Mouse (Mus musculus) adrenal gland, adult 18-20 months (tissue): ENCODE results near the gene Chrm1. TPM values are rescaled to one million over a fixed set of nuclear protein-coding genes. Genes with fewer than 3 reads are reported as not detected.

ENCODE experiments used
- total RNA-seq, 2 experiments: library from RNA; stranded (reverse); gene quantifications; 1 replicate in 1 of 2; 2 replicates in 1 of 2; pipeline ENCODE4 v1.2.3; 2021

The Chrm1 gene
- total RNA-seq, 2 experiments from 2014 or later = 0.60 to 1.5 TPM

Other genes starting within 250 kb of the Chrm1 start
- under 1 TPM; 0.16 to 0.33 TPM for gene Slc22a8, start 72.5 kb upstream of the Chrm1 start, total RNA-seq
- under 1 TPM in 1 of 2 experiments, not detected in 1; 0.17 TPM for gene Slc22a6, start 45.8 kb upstream of the Chrm1 start, total RNA-seq
- 100 to 1,000 TPM; 373 to 425 TPM for gene Slc3a2, start 59.6 kb downstream of the Chrm1 start, total RNA-seq
- gene Wdr74, start 72.0 kb downstream of the Chrm1 start, total RNA-seq = 10 to 100 TPM; 62.4 to 66.2 TPM
- 1 to 10 TPM; 2.0 to 2.3 TPM for gene 1700092M07Rik, start 76.9 kb downstream of the Chrm1 start, total RNA-seq
- 100 to 1,000 TPM in 1 of 2 experiments, 10 to 100 TPM in 1; 78.2 to 103 TPM for gene Stx5a, start 77.6 kb downstream of the Chrm1 start, total RNA-seq
- gene Nxf1, start 93.3 kb downstream of the Chrm1 start, total RNA-seq = 100 to 1,000 TPM; 127 to 144 TPM
- 100 to 1,000 TPM; 114 to 116 TPM for gene Tmem223, start 107.2 kb downstream of the Chrm1 start, total RNA-seq
- gene Tmem179b, start 110.7 kb downstream of the Chrm1 start, total RNA-seq = 10 to 100 TPM; 41.4 to 51.7 TPM
- gene Taf6l, start 122.6 kb downstream of the Chrm1 start, total RNA-seq = 10 to 100 TPM; 11.3 to 12.2 TPM
- 10 to 100 TPM; 81.3 to 97.9 TPM for gene Polr2g, start 134.8 kb downstream of the Chrm1 start, total RNA-seq
- 1 to 10 TPM; 2.8 to 3.1 TPM for gene Zbtb3, start 138.8 kb downstream of the Chrm1 start, total RNA-seq
- gene Ttc9c, start 155.5 kb downstream of the Chrm1 start, total RNA-seq = 10 to 100 TPM; 35.3 to 39.4 TPM
- 10 to 100 TPM; 62.6 to 72.1 TPM for gene Hnrnpul2, start 156.2 kb downstream of the Chrm1 start, total RNA-seq
- gene AC129217.1, start 166.0 kb downstream of the Chrm1 start, total RNA-seq = not detected
- 100 to 1,000 TPM; 144 to 158 TPM for gene Bscl2, start 173.7 kb downstream of the Chrm1 start, total RNA-seq
- 1 to 10 TPM; 5.9 to 6.9 TPM for gene Gng3, start 175.4 kb downstream of the Chrm1 start, total RNA-seq
- 1 to 10 TPM; 2.3 to 6.6 TPM for gene Lrrn4cl, start 187.0 kb downstream of the Chrm1 start, total RNA-seq
- gene Ubxn1, start 207.7 kb downstream of the Chrm1 start, total RNA-seq = 100 to 1,000 TPM; 178 to 202 TPM
- gene Uqcc3, start 217.1 kb downstream of the Chrm1 start, total RNA-seq = 10 to 100 TPM; 55.2 to 65.6 TPM
- 1 to 10 TPM; 6.4 to 7.1 TPM for gene Lbhd1, start 219.9 kb downstream of the Chrm1 start, total RNA-seq
- gene Gm49403, start 220.1 kb downstream of the Chrm1 start, total RNA-seq = not detected
- gene 1810009A15Rik, start 225.1 kb downstream of the Chrm1 start, total RNA-seq = 10 to 100 TPM; 44.6 to 47.1 TPM
- 1 to 10 TPM; 3.2 to 9.1 TPM for gene Gm49416, start 225.1 kb downstream of the Chrm1 start, total RNA-seq
- gene Ints5, start 229.2 kb downstream of the Chrm1 start, total RNA-seq = 10 to 100 TPM; 23.3 to 23.9 TPM
- gene Ganab, start 234.3 kb downstream of the Chrm1 start, total RNA-seq = 100 to 1,000 TPM; 163 to 212 TPM